Mouse (Mus musculus) forebrain, embryonic 11.5 days (tissue): ENCODE results near the gene Gnb2. TPM values are rescaled to one million over a fixed set of nuclear protein-coding genes. Genes with fewer than 3 reads are reported as not detected.

ENCODE experiments used
- ATAC-seq: fragments of 200-750 bp; cut with Nextera tagmentation; replicated peaks from 2 replicates; pipeline ENCODE4 v1.8.0; 2017; ENCODE audit warnings: moderate TSS enrichment; ENCODE audit not compliant: low FRiP score
- DNase-seq: peaks from one replicate; pipeline ENCODE4 v3.0.0-alpha.2; 2017; ENCODE audit warnings: low spot score
- H3K27ac ChIP-seq: fragments of 300-500 bp; sonication (generic); 2 replicates; pipeline ENCODE4 v1.5.1; 2014; ENCODE audit warnings: low read depth, low read length
- H3K27me3 ChIP-seq: fragments of 300-500 bp; sonication (generic); 2 replicates; pipeline ENCODE4 v1.6.1; 2014; ENCODE audit warnings: mild to moderate bottlenecking, low read length, mixed read lengths; ENCODE audit not compliant: control insufficient read depth, insufficient read depth
- H3K36me3 ChIP-seq: fragments of 300-500 bp; sonication (generic); 2 replicates; pipeline ENCODE4 v1.6.1; 2014; ENCODE audit warnings: mild to moderate bottlenecking, low read length, moderate library complexity, mixed read lengths; ENCODE audit not compliant: control insufficient read depth, insufficient read depth
- H3K4me1 ChIP-seq: fragments of 300-500 bp; sonication (generic); replicated peaks from 2 replicates; pipeline ENCODE4 v1.6.1; 2014; ENCODE audit warnings: low read length, mixed read lengths; ENCODE audit not compliant: control insufficient read depth, insufficient read depth
- H3K4me2 ChIP-seq: fragments of 300-500 bp; sonication (generic); 2 replicates; pipeline ENCODE4 v1.6.1; 2014; ENCODE audit warnings: low read depth, mild to moderate bottlenecking, low read length, moderate library complexity, mixed read lengths; ENCODE audit not compliant: severe bottlenecking
- H3K4me3 ChIP-seq: fragments of 300-500 bp; sonication (generic); 2 replicates; pipeline ENCODE4 v1.5.1; 2014; ENCODE audit warnings: low read depth, low read length
- H3K9ac ChIP-seq: fragments of 300-500 bp; sonication (generic); 2 replicates; pipeline ENCODE4 v1.6.1; 2014; ENCODE audit warnings: low read length
- H3K9me3 ChIP-seq: fragments of 300-500 bp; sonication (generic); 2 replicates; pipeline ENCODE4 v1.6.1; 2016; ENCODE audit warnings: low read length, mixed read lengths; ENCODE audit not compliant: control insufficient read depth
- WGBS: fragments of 180-500 bp; shearing (Covaris S2); extraction: QIAGEN DNeasy Blood & Tissue Kit; methylation state at CpG from one replicate; pipeline ENCODE4 v1.1.7; 2014; 5-methylcytosine and 5-hydroxymethylcytosine counted together
- polyA plus RNA-seq: library from polyadenylated mRNA; unstranded; fragments of >200 nt; fragmentation: Nextera tagmentation; extraction: Ambion mirVana; gene quantifications from 2 replicates; pipeline ENCODE4 v1.2.1, GENCODE M21; 2014

Gnb2 gene
- polyA plus RNA-seq, 1 experiment from 2014 or later, result 410 TPM

DNA sequence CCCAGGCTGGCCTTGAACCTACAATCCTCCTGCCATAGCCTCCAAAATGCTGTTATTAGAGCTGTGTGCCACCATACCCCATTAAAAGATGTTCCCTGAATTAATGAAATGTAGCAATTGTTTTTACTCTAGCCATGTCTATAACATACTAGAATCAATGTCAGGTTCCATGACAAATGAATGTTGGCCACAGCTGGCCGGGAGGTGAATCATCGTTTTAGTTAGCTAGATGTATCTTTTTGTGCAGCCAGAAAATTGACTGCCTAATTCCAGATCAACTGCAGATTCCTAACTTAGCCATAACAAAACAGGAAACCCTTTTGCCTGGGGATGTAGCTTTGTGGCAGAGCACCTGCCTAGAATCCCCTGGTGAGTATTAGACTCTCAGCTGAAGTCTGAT is 16.5 kb upstream of the Gnb2 start:
- WGBS, result 89% methylated on average over 2 of the region's 2 CpGs

DNA sequence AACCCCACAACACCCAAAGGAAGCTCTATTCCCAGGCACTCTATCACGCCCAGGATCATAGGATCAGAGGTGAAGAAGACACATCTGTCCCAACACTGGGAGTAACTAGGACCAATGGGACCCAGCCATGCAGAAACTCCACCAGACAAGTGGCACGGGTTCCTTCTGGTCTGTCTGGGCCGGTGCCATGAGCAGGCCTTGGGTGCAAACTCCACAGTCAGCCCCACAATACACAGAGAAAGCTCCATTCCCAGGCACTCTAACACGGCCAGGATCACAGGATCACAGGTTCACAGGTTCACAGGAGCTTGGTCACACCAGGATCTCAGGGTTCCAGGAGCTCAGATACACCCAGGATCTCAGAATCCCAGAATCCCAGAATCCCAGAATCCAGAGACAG is 12.3 kb upstream of the Gnb2 start:
- H3K27ac ChIP-seq, result no peak overlapping the region
- no peaks in the 10 kb centered on the region for H3K36me3 ChIP-seq
- peak; percentile 24 for DNase-seq
- no peak overlapping the region for H3K4me3 ChIP-seq
- no peak for ATAC-seq
- no peak overlapping the region for H3K9ac ChIP-seq
- H3K4me2 ChIP-seq, result no peak overlapping the region
- 77% methylated on average over 4 of the region's 4 CpGs for WGBS
- H3K9me3 ChIP-seq, result no peaks in the 10 kb centered on the region
- no peaks in the 10 kb centered on the region for H3K4me1 ChIP-seq
- no peaks in the 10 kb centered on the region for H3K27me3 ChIP-seq

More for the DNA sequence above, 16.5 kb upstream of the Gnb2 start:
- Histone ChIP-seq H3K27me3 (no peaks in the 10 kb centered on the region), H3K9ac (no peak overlapping the region), H3K36me3 (no peaks in the 10 kb centered on the region), H3K4me3 (no peak overlapping the region), H3K4me1 (peaks cover 8% of the 10 kb centered on the region; the same call in 1 of the 2 replicates), H3K4me2 (no peak overlapping the region), H3K27ac (no peak overlapping the region), H3K9me3 (no peaks in the 10 kb centered on the region)
- DNase-seq (peak; percentile 24), ATAC-seq (no peak)

DNA sequence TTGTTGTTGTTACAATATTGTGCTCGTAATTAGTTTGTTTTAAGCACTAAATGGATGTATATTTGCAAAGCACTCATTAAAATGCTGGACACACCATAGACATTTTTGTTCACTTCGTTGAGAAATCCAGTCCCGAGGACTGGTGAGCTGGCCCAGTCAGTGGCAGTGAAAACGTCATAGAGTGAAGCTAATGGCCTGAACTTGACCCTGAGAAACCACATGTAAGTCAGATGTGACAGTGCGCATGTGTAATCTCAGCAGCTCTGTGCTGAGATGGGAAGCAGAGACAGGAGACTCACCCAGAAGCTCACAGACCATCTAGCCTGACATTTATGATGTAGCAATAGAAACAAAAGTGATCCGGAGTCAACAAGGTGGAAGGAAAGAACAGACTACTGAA is 11.6 kb upstream of the Gnb2 start:
- no peak overlapping the region for H3K9ac ChIP-seq
- 71% methylated on average over 6 of the region's 6 CpGs for WGBS
- ATAC-seq (no peak), DNase-seq (peak; percentile 16)
- no peaks in the 10 kb centered on the region for H3K4me1 ChIP-seq
- no peak overlapping the region for H3K4me3 ChIP-seq
- no peak overlapping the region for H3K4me2 ChIP-seq
- no peaks in the 10 kb centered on the region for H3K9me3 ChIP-seq
- no peak overlapping the region for H3K27ac ChIP-seq
- H3K36me3 ChIP-seq, result no peaks in the 10 kb centered on the region
- H3K27me3 ChIP-seq, result no peaks in the 10 kb centered on the region

DNA sequence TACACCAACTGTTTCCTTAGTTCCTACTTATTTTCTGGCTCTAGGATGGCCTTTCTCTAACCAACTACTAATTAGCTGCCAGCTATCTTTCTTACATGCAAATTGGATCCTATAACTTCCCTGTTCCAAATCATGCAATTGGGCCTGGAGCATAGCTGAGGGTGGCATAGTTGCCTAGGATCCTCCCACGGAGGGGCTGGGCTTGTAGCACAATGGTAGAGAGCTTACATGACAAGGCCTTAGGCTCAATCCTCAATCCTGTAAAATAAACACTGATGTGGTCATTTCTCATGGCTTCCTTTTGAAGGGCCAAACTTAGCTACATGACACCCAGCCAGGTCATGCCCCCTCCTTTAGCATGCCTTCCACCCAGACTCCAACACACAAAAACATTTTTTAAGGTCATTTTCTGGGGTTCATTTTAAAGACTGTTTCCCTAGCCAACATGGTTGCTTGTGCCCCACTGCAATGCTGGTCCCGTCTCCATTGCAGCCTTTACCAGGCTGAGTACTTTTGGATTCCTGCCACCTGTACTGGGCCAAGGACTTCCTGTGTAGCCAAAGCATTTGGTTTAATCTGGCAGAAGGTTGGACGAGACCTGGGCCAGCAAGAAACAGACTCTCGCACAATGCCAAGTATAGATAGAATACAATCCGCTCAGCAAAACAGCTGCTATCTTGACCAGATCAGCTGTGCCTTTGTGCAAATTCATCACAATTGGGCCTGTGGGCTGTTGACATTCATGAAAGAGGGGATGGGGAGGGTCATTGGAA is 8.6 kb upstream of the Gnb2 start:
- Histone ChIP-seq H3K36me3 (no peaks in the 10 kb centered on the region), H3K9me3 (no peaks in the 10 kb centered on the region), H3K27ac (no peak overlapping the region), H3K4me3 (no peak overlapping the region), H3K9ac (no peak overlapping the region), H3K4me1 (no peaks in the 10 kb centered on the region), H3K4me2 (no peak overlapping the region), H3K27me3 (no peaks in the 10 kb centered on the region)
- 78% methylated on average over 5 of the region's 5 CpGs for WGBS
- peak; percentile 35 for DNase-seq
- ATAC-seq, result no peak

DNA sequence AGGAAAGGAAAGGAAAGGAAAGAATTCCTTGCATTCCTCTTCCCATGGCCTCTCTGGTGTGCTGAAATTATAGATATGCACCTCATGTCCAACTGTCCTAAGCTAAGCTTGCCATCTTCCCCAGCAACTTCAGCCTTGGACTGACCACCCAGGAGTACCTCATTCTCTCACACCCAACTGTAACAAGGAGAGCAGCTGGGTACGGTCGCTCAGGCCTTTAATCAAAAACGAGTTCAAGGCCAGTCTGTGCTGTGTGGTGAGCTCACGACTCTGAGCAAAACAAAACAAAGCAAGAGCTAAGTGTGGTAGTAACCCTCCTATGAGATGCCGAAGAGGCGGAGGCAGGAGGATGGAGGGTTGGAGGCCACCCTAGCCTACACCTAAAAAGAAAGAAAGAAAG is 7.7 kb upstream of the Gnb2 start:
- Histone ChIP-seq H3K27ac (no peak overlapping the region), H3K4me2 (no peak overlapping the region), H3K27me3 (no peaks in the 10 kb centered on the region), H3K9ac (no peak overlapping the region), H3K4me3 (no peak overlapping the region), H3K4me1 (no peaks in the 10 kb centered on the region), H3K9me3 (no peaks in the 10 kb centered on the region), H3K36me3 (no peaks in the 10 kb centered on the region)
- 73% methylated on average over 6 of the region's 6 CpGs for WGBS
- DNase-seq, result peak; percentile 30
- ATAC-seq, result no peak

DNA sequence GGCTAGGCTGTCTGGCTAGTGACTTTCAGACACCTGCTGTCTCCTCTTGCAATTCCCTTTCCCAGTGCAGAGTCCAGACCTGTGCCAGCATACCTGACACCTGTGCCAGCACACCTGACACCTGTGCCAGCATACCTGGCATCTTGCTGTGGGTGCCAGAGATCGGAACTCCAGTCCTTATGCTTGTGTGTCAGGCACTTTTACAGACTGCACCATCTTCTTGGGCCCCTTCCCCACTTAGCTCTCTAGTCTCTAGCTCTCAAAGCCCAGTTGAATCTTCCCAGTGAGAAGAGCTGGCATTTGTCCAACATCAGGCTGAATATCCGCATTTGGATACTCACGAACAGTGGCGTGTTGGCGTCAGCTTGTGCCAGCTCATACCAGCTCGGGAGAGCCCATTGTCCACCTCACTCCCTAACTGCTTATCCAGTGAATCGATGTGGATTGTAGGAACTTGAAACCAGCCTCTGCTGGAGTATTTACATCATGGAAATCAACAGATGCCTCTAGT is 6.0 kb upstream of the Gnb2 start:
- Histone ChIP-seq H3K4me1 (no peaks in the 10 kb centered on the region), H3K27ac (no peak overlapping the region), H3K9me3 (no peaks in the 10 kb centered on the region), H3K4me3 (no peak overlapping the region), H3K9ac (no peak overlapping the region), H3K4me2 (no peak overlapping the region), H3K36me3 (no peaks in the 10 kb centered on the region), H3K27me3 (no peaks in the 10 kb centered on the region)
- 78% methylated on average over 7 of the region's 7 CpGs for WGBS
- peak; percentile 39 for DNase-seq
- no peak for ATAC-seq

DNA sequence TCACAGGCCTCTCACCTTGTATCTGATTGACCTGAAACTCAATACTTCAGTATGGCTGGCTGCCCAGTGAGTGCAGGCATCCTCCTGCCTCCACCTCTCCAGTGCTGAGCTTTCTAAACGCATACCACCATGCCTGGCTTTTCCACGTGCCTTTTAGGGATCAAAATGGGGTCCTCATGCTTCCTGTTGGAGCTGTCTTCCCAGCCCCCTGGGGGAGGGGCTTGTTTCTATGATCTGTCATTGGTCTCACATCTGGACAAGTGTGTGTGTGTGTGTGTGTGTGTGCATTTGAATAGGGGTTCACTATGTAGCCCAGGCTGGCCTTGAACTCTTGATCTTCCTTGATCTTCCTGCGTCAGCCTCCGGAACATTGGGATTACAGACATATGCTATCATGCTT is 4.2 kb upstream of the Gnb2 start:
- WGBS, result 63% methylated on average over 4 of the region's 4 CpGs
- no peak for ATAC-seq
- no peaks in the 10 kb centered on the region for H3K9me3 ChIP-seq

DNA sequence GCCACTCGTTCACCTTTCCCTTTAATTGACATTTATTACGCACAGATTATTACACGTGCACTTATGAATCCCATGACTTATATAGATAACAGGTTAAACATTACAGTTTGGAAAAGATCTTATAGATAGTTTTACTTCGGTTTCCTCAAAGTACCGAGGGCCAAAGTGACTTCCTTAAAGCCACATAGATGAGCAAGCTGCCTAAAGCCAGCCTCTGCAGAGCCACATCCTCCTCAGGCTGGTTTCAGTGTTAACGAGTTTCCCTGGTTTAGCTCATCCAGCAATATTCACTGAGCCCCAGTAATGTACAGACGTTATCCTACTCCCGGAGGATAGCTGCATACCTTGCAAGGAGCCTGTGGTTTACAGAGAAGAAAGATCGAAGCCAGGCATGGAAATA is 2.0 kb upstream of the Gnb2 start:
- Histone ChIP-seq H3K27ac (no peak overlapping the region), H3K9ac (no peak overlapping the region), H3K36me3 (no peaks in the 10 kb centered on the region), H3K9me3 (no peaks in the 10 kb centered on the region), H3K4me3 (no peak overlapping the region), H3K4me2 (no peak overlapping the region), H3K27me3 (no peaks in the 10 kb centered on the region), H3K4me1 (0 out of 2 replicates have a peak, but pooled peaks cover 4% of the 10 kb centered on the region)
- 87% methylated on average over 9 of the region's 9 CpGs for WGBS
- ATAC-seq (no peak), DNase-seq (no peak)

More for the DNA sequence above, 4.2 kb upstream of the Gnb2 start:
- Histone ChIP-seq H3K9ac (no peak overlapping the region), H3K27me3 (no peaks in the 10 kb centered on the region), H3K4me3 (no peak overlapping the region), H3K36me3 (no peaks in the 10 kb centered on the region), H3K4me1 (no peaks in the 10 kb centered on the region), H3K27ac (no peak overlapping the region), H3K4me2 (no peak overlapping the region)
- peak; percentile 47 for DNase-seq

DNA sequence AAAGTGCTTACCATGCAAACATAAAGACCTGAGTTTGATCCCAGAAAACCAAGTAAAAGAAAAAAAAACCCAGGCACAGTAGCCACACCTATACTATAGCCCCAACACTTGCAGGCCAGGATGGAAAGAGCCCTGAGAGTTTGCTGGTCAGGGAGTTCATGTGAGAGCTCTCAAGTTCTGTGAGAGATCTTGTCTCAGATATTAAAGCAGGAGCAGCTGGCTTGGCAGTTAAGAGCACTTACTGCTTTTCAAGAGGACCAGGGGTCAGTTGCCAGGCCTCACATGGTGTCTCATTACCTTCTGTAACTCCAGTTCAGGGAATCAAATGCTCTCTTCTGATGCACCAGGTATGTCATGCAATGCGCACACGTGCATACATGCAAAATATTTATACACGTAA is 1.5 kb upstream of the Gnb2 start:
- no peaks in the 10 kb centered on the region for H3K27me3 ChIP-seq
- H3K36me3 ChIP-seq, result no peaks in the 10 kb centered on the region
- H3K4me1 ChIP-seq, result 0 out of 2 replicates have a peak, but pooled peaks cover 7% of the 10 kb centered on the region
- no peak overlapping the region for H3K27ac ChIP-seq
- 96% methylated on average over 3 of the region's 3 CpGs for WGBS
- no peaks in the 10 kb centered on the region for H3K9me3 ChIP-seq
- ATAC-seq (no peak), DNase-seq (peak; percentile 40)
- no peak overlapping the region for H3K4me3 ChIP-seq
- no peak overlapping the region for H3K9ac ChIP-seq
- no peak overlapping the region for H3K4me2 ChIP-seq
